ENCODE assay signal across 10 mouse cellular contexts in genomic region chr11:57617526-57618264, GRCm38 (mm10). TPM values are rescaled to one million over a fixed set of nuclear protein-coding genes. Genes with fewer than 3 reads are reported as not detected.
DNase-seq lines count a peak whose midpoint lies in the region; ATAC-seq lines count a peak whose summit lies in the region.
"Had no signal": no experiment of that assay in that cellular context is flagged by ENCODE, and none has a peak within 500 bp of the region (broad histone marks: within the 10 kb centered on the region; RNA-seq: fewer than 3 reads in every experiment).

No protein-coding gene starts in this region.

- H3K36me3 ChIP-seq in hindbrain, embryonic 13.5 days: no peaks in the 10 kb centered on the region
- no peaks in the 10 kb centered on the region for H3K36me3 ChIP-seq in hindbrain, embryonic 11.5 days (ENCODE audit: control insufficient read depth, insufficient read depth, low read length)
- H3K36me3 ChIP-seq in heart, embryonic 16.5 days (ENCODE audit: control insufficient read depth, insufficient read depth): no peaks in the 10 kb centered on the region
- H3K36me3 ChIP-seq: embryonic facial prominence, embryonic 13.5 days had no signal

- DNase-seq in hindbrain, embryonic 11.5 days (ENCODE audit: low spot score): no peak
- peak; percentile 49 for DNase-seq in T-cell, adult 2 months (ENCODE audit: low spot score)
- peak; percentile 68 for DNase-seq in embryo, embryonic 11 days
- peak; percentile 27 for DNase-seq in layer of hippocampus, adult 9-11 months
- DNase-seq in testis, postnatal 10 days (ENCODE audit: low spot score): peak; percentile 70

- H3K9ac ChIP-seq in hindbrain, embryonic 13.5 days: no peak overlapping the region
- H3K9ac ChIP-seq in hindbrain, embryonic 11.5 days (ENCODE audit: low read depth, low read length): no peak overlapping the region
- H3K9ac ChIP-seq in heart, embryonic 16.5 days (ENCODE audit: low read length): no peak overlapping the region
- H3K9ac ChIP-seq: embryonic facial prominence, embryonic 13.5 days had no signal

- peaks cover 32% of the 10 kb centered on the region for H3K4me1 ChIP-seq in hindbrain, embryonic 13.5 days (replicated peaks)
- no peaks in the 10 kb centered on the region; the same call in 1 of the 2 replicates for H3K4me1 ChIP-seq in hindbrain, embryonic 11.5 days (replicated peaks; ENCODE audit: control insufficient read depth, insufficient read depth, low read length)
- H3K4me1 ChIP-seq in heart, embryonic 16.5 days (ENCODE audit: control insufficient read depth, insufficient read depth, low read length): peaks cover 2% of the 10 kb centered on the region; the same call in 1 of the 2 replicates

- no peak overlapping the region for H3K4me2 ChIP-seq in hindbrain, embryonic 13.5 days
- no peak overlapping the region for H3K4me2 ChIP-seq in hindbrain, embryonic 11.5 days (replicated peaks; ENCODE audit: low read depth, low read length)
- no peak overlapping the region for H3K4me2 ChIP-seq in heart, embryonic 16.5 days (ENCODE audit: low read depth, low read length)
- H3K4me2 ChIP-seq: embryonic facial prominence, embryonic 13.5 days had no signal

- H3K4me3 ChIP-seq in hindbrain, embryonic 13.5 days: no peak overlapping the region
- no peak overlapping the region for H3K4me3 ChIP-seq in hindbrain, embryonic 11.5 days (ENCODE audit: low read depth, low read length)
- H3K4me3 ChIP-seq in heart, embryonic 16.5 days (ENCODE audit: low read length): no peak overlapping the region
- H3K4me3 ChIP-seq: embryonic facial prominence, embryonic 13.5 days had no signal

- WGBS in hindbrain, embryonic 13.5 days: 41% methylated on average over 15 of the region's 15 CpGs
- WGBS in hindbrain, embryonic 11.5 days: 48% methylated on average over 15 of the region's 15 CpGs
- WGBS in heart, embryonic 16.5 days: 26% methylated on average over 15 of the region's 15 CpGs

- no peaks in the 10 kb centered on the region for H3K9me3 ChIP-seq in hindbrain, embryonic 13.5 days
- H3K9me3 ChIP-seq in hindbrain, embryonic 11.5 days (ENCODE audit: control insufficient read depth, low read length): no peaks in the 10 kb centered on the region
- no peaks in the 10 kb centered on the region for H3K9me3 ChIP-seq in heart, embryonic 16.5 days (replicated peaks; ENCODE audit: control insufficient read depth, low read length)
- H3K9me3 ChIP-seq: embryonic facial prominence, embryonic 13.5 days had no signal

- H3K27ac ChIP-seq in hindbrain, embryonic 13.5 days: 0 out of 2 replicates have a peak overlapping the region, but pooled peaks have one; percentile 13
- H3K27ac ChIP-seq in hindbrain, embryonic 11.5 days (ENCODE audit: low read depth, low read length): no peak overlapping the region
- no peak overlapping the region for H3K27ac ChIP-seq in heart, embryonic 16.5 days (ENCODE audit: low read length)
- H3K27ac ChIP-seq: embryonic facial prominence, embryonic 13.5 days; macrophage had no signal

- H3K27me3 ChIP-seq in hindbrain, embryonic 13.5 days: 0 out of 2 replicates have a peak, but pooled peaks cover 17% of the 10 kb centered on the region
- no peaks in the 10 kb centered on the region for H3K27me3 ChIP-seq in hindbrain, embryonic 11.5 days (ENCODE audit: control insufficient read depth, insufficient read depth, low read length)
- peaks cover 4% of the 10 kb centered on the region; the same call in 1 of the 2 replicates for H3K27me3 ChIP-seq in heart, embryonic 16.5 days (ENCODE audit: control insufficient read depth, insufficient read depth, low read length)

- no peak for ATAC-seq in hindbrain, embryonic 13.5 days (ENCODE audit: low FRiP score)
- no peak for ATAC-seq in hindbrain, embryonic 11.5 days (ENCODE audit: low FRiP score)
- peak; percentile 60 for ATAC-seq in heart, embryonic 16.5 days (replicated peaks; ENCODE audit: extremely low read depth, insufficient read depth, low FRiP score)
- ATAC-seq in megakaryocyte progenitor cell, adult 5-6 weeks (replicated peaks; ENCODE audit: poor library complexity): peak; percentile 89

RNA-seq across cellular contexts. Expression of gene Galnt10, which starts 27.5 kb away (rescaled TPM):
- polyA plus RNA-seq in hindbrain, embryonic 13.5 days (2015; fragmentation: Nextera tagmentation; extraction: Ambion mirVana): 12.1 and 12.2 TPM in 2 replicates
- 9.7 and 12.0 TPM in 2 replicates for polyA plus RNA-seq in hindbrain, embryonic 11.5 days (2014; fragmentation: Nextera tagmentation; extraction: Ambion mirVana)
- 9.3 and 9.7 TPM in 2 replicates for polyA plus RNA-seq in heart, embryonic 16.5 days (2015; fragmentation: Nextera tagmentation; extraction: Ambion mirVana)
- total RNA-seq in megakaryocyte progenitor cell, adult 5-6 weeks (2015): 4.0 and 4.8 TPM in 2 replicates
- 7.0 and 8.8 TPM in 2 replicates for total RNA-seq in megakaryocyte progenitor cell, adult 5-6 weeks (2017)

Comparison
In these comparisons a context has a peak if more than half of its experiments do, and no peak if none do; other contexts are left out.
1. ATAC-seq: peak in heart, embryonic 16.5 days (single experiment) and megakaryocyte progenitor cell, adult 5-6 weeks (single experiment); none in hindbrain, embryonic 13.5 days (single experiment) and hindbrain, embryonic 11.5 days (single experiment).